Mouse (Mus musculus): ENCODE data around the gene Gm815. TPM values are rescaled to one million over a fixed set of nuclear protein-coding genes. Genes with fewer than 3 reads are reported as not detected.

Gene Gm815
- not detected in 2 replicates for polyA plus RNA-seq (2016; fragmentation: Nextera tagmentation; extraction: Ambion mirVana)

GRCm38 (mm10) chr19:26885616-26886015 lies at the start of gene Gm815:
Gene Gm815, plus strand, starts transcription at chr19:26885881.
- Histone ChIP-seq H3K9me3 (no peaks in the 10 kb centered on the region), H3K4me1 (no peaks in the 10 kb centered on the region), H3K27ac (no peak within 1 kb of the TSS), H3K4me3 (no peak within 1 kb of the TSS), H3K9ac (no peak within 1 kb of the TSS), H3K36me3 (no peaks in the 10 kb centered on the region), H3K27me3 (no peaks in the 10 kb centered on the region), H3K4me2 (replicated peaks) (no peak within 1 kb of the TSS)
- 84% methylated on average over 6 of the region's 6 CpGs for WGBS
- ATAC-seq (ENCODE audit: insufficient number of reproducible peaks, insufficient read depth, low FRiP score, low TSS enrichment) = no peak

GRCm38 (mm10) chr19:26837626-26838025 lies 48.1 kb upstream of the Gm815 start:
- H3K4me2 ChIP-seq (replicated peaks) = no peak overlapping the region
- no peak for ATAC-seq (ENCODE audit: insufficient number of reproducible peaks, insufficient read depth, low FRiP score, low TSS enrichment)
- no peak overlapping the region for H3K4me3 ChIP-seq
- no peak overlapping the region for H3K27ac ChIP-seq
- no peaks in the 10 kb centered on the region for H3K4me1 ChIP-seq
- no peaks in the 10 kb centered on the region for H3K27me3 ChIP-seq
- H3K36me3 ChIP-seq = no peaks in the 10 kb centered on the region
- H3K9ac ChIP-seq = no peak overlapping the region
- WGBS = 81% methylated on average over 1 of the region's 1 CpGs
- H3K9me3 ChIP-seq = no peaks in the 10 kb centered on the region

GRCm38 (mm10) chr19:26843896-26844295 lies 41.8 kb upstream of the Gm815 start:
- 93% methylated on average over 6 of the region's 6 CpGs for WGBS
- no peak for ATAC-seq (ENCODE audit: insufficient number of reproducible peaks, insufficient read depth, low FRiP score, low TSS enrichment)
- no peak overlapping the region for H3K27ac ChIP-seq
- no peak overlapping the region for H3K4me2 ChIP-seq (replicated peaks)
- peaks cover 6% of the 10 kb centered on the region for H3K4me1 ChIP-seq
- H3K36me3 ChIP-seq = no peaks in the 10 kb centered on the region
- no peak overlapping the region for H3K4me3 ChIP-seq
- H3K9ac ChIP-seq = no peak overlapping the region
- no peaks in the 10 kb centered on the region for H3K27me3 ChIP-seq
- H3K9me3 ChIP-seq = no peaks in the 10 kb centered on the region

GRCm38 (mm10) chr19:26844813-26845212 lies 40.9 kb upstream of the Gm815 start:
- H3K4me2 ChIP-seq (replicated peaks) = peak overlapping the region; percentile 54
- H3K9me3 ChIP-seq = no peaks in the 10 kb centered on the region
- no peaks in the 10 kb centered on the region for H3K27me3 ChIP-seq
- H3K4me1 ChIP-seq = peaks cover 6% of the 10 kb centered on the region
- ATAC-seq (ENCODE audit: insufficient number of reproducible peaks, insufficient read depth, low FRiP score, low TSS enrichment) = peak; percentile 17; the same call in 1 of the 2 replicates
- no peak overlapping the region for H3K9ac ChIP-seq
- WGBS = 19% methylated on average over 8 of the region's 8 CpGs
- H3K27ac ChIP-seq = peak overlapping the region; percentile 87; the same call in 1 of the 2 replicates
- H3K4me3 ChIP-seq = peak overlapping the region; percentile 42; the same call in 1 of the 2 replicates
- no peaks in the 10 kb centered on the region for H3K36me3 ChIP-seq

GRCm38 (mm10) chr19:26845276-26846016 lies 40.2 kb upstream of the Gm815 start:
- Histone ChIP-seq H3K4me3 (peak overlapping the region; percentile 42), H3K4me1 (peaks cover 6% of the 10 kb centered on the region), H3K9me3 (no peaks in the 10 kb centered on the region), H3K36me3 (no peaks in the 10 kb centered on the region), H3K4me2 (replicated peaks) (peak overlapping the region; percentile 54), H3K9ac (peak overlapping the region; percentile 54), H3K27ac (peak overlapping the region; percentile 87), H3K27me3 (no peaks in the 10 kb centered on the region)
- ATAC-seq (ENCODE audit: insufficient number of reproducible peaks, insufficient read depth, low FRiP score, low TSS enrichment) = peak; percentile 91
- under 1% methylated on average over 16 of the region's 16 CpGs for WGBS

GRCm38 (mm10) chr19:26846017-26846285 lies 39.7 kb upstream of the Gm815 start:
- Histone ChIP-seq H3K27ac (peak overlapping the region; percentile 87), H3K36me3 (no peaks in the 10 kb centered on the region), H3K4me3 (peak overlapping the region; percentile 42), H3K9me3 (no peaks in the 10 kb centered on the region), H3K27me3 (no peaks in the 10 kb centered on the region), H3K4me1 (peaks cover 7% of the 10 kb centered on the region), H3K4me2 (replicated peaks) (peak overlapping the region; percentile 54), H3K9ac (peak overlapping the region; percentile 54)
- ATAC-seq (ENCODE audit: insufficient number of reproducible peaks, insufficient read depth, low FRiP score, low TSS enrichment) = no peak
- 4% methylated on average over 1 of the region's 1 CpGs for WGBS

- H3K27ac ChIP-seq = peak overlapping the region; percentile 60
- WGBS = 73% methylated on average over 10 of the region's 10 CpGs
Measured at GRCm38 (mm10) chr19:26851017-26851782, 34.5 kb upstream of the Gm815 start.

GRCm38 (mm10) chr19:26852325-26852900 lies 33.3 kb upstream of the Gm815 start:
- Histone ChIP-seq H3K4me3 (no peak overlapping the region), H3K9ac (no peak overlapping the region), H3K4me2 (replicated peaks) (no peak overlapping the region), H3K27me3 (no peaks in the 10 kb centered on the region), H3K27ac (no peak overlapping the region), H3K9me3 (no peaks in the 10 kb centered on the region), H3K36me3 (no peaks in the 10 kb centered on the region), H3K4me1 (peaks cover 7% of the 10 kb centered on the region; the same call in 1 of the 2 replicates)
- WGBS = 41% methylated on average over 10 of the region's 10 CpGs
- ATAC-seq (ENCODE audit: insufficient number of reproducible peaks, insufficient read depth, low FRiP score, low TSS enrichment) = no peak

More at GRCm38 (mm10) chr19:26851017-26851782, 34.5 kb upstream of the Gm815 start:
- Histone ChIP-seq H3K9me3 (no peaks in the 10 kb centered on the region), H3K27me3 (no peaks in the 10 kb centered on the region), H3K9ac (no peak overlapping the region), H3K4me1 (peaks cover 10% of the 10 kb centered on the region), H3K36me3 (no peaks in the 10 kb centered on the region), H3K4me2 (replicated peaks) (no peak overlapping the region), H3K4me3 (no peak overlapping the region)
- ATAC-seq (ENCODE audit: insufficient number of reproducible peaks, insufficient read depth, low FRiP score, low TSS enrichment) = no peak

GRCm38 (mm10) chr19:26853701-26854282 lies 31.9 kb upstream of the Gm815 start:
- Histone ChIP-seq H3K4me1 (peaks cover 12% of the 10 kb centered on the region; the same call in 1 of the 2 replicates), H3K27me3 (no peaks in the 10 kb centered on the region), H3K4me2 (replicated peaks) (no peak overlapping the region), H3K4me3 (no peak overlapping the region), H3K9ac (no peak overlapping the region), H3K27ac (no peak overlapping the region), H3K9me3 (no peaks in the 10 kb centered on the region), H3K36me3 (no peaks in the 10 kb centered on the region)
- 63% methylated on average over 8 of the region's 8 CpGs for WGBS
- no peak for ATAC-seq (ENCODE audit: insufficient number of reproducible peaks, insufficient read depth, low FRiP score, low TSS enrichment)

- Histone ChIP-seq H3K27me3 (no peaks in the 10 kb centered on the region), H3K4me3 (no peak overlapping the region), H3K4me2 (replicated peaks) (no peak overlapping the region), H3K9ac (no peak overlapping the region), H3K4me1 (peaks cover 13% of the 10 kb centered on the region; the same call in 1 of the 2 replicates), H3K9me3 (no peaks in the 10 kb centered on the region), H3K36me3 (no peaks in the 10 kb centered on the region), H3K27ac (no peak overlapping the region)
- no peak for ATAC-seq (ENCODE audit: insufficient number of reproducible peaks, insufficient read depth, low FRiP score, low TSS enrichment)
- WGBS = 96% methylated on average over 4 of the region's 4 CpGs
Measured at GRCm38 (mm10) chr19:26854661-26855060, 31.0 kb upstream of the Gm815 start.

GRCm38 (mm10) chr19:26855152-26855551 lies 30.5 kb upstream of the Gm815 start:
- Histone ChIP-seq H3K4me1 (peaks cover 13% of the 10 kb centered on the region; the same call in 1 of the 2 replicates), H3K27ac (no peak overlapping the region), H3K9me3 (no peaks in the 10 kb centered on the region), H3K4me3 (no peak overlapping the region), H3K4me2 (replicated peaks) (no peak overlapping the region), H3K27me3 (no peaks in the 10 kb centered on the region), H3K9ac (no peak overlapping the region), H3K36me3 (no peaks in the 10 kb centered on the region)
- WGBS = 90% methylated on average over 7 of the region's 7 CpGs
- no peak for ATAC-seq (ENCODE audit: insufficient number of reproducible peaks, insufficient read depth, low FRiP score, low TSS enrichment)

All from embryonic facial prominence, embryonic 12.5 days (tissue).